In genomic region chr5:140439117-140439516, GRCm38 (mm10) we compare ENCODE assay signal across 13 mouse cellular contexts. TPM values are rescaled to one million over a fixed set of nuclear protein-coding genes. Genes with fewer than 3 reads are reported as not detected.
"Had no signal": no experiment of that assay in that cellular context is flagged by ENCODE, and none has a peak within 500 bp of the region (broad histone marks: within the 10 kb centered on the region; RNA-seq: fewer than 3 reads in every experiment).

No protein-coding gene starts in this region.

RNA-seq across cellular contexts. Expression of gene Gm4869, which starts 6.3 kb away (rescaled TPM):
- total RNA-seq: layer of hippocampus, adult 8-10 months; layer of hippocampus, postnatal 14 days; left cerebral cortex, adult 18-20 months; left cerebral cortex, postnatal 10 days; left cerebral cortex, postnatal 4 days; megakaryocyte, adult 5-6 weeks had no signal
- polyA plus RNA-seq: limb, embryonic 13.5 days; liver, embryonic 11.5 days; liver, embryonic 16.5 days; midbrain, embryonic 11.5 days; midbrain, embryonic 15.5 days; neural tube, embryonic 13.5 days; stomach, embryonic 16.5 days had no signal
